9 mouse cellular contexts compared by ENCODE assay signal in the genomic region with DNA sequence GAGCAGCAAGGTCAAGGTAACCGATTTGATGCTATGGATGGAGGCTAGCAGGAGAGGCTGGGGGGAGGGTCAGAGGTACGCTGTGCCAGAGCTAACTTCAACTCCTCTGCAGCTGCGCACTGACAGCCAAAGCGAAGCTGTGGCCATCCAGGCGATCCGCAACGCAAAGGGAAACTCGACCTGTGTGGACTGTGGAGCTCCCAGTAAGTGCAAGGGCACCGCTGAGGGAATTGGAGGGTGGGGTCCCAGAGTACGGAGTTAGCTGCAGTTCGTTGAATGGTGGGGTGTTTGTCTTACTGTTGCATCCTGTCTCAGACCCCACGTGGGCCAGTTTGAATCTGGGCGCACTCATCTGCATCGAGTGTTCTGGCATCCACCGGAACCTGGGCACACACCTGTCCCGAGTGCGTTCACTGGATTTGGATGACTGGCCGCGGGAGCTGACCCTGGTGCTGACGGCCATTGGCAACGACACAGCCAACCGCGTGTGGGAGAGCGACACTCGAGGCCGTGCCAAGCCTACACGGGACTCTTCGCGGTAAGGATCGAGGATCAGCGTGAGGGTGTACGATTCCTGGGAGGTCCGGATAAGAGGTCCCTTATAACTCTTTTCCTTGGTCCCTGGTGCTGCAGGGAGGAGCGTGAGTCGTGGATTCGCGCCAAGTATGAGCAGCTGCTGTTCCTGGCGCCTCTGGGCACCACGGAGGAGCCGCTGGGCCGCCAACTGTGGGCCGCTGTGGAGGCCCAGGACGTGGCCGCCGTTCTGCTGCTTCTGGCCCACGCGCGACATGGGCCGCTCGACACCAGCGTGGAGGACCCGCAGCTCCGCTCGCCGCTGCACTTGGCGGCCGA. TPM values are rescaled to one million over a fixed set of nuclear protein-coding genes. Genes with fewer than 3 reads are reported as not detected.
A peak's percentile ranks its signal among the peaks of the same experiment; 100 is the strongest.
DNase-seq lines count a peak whose midpoint lies in the region; ATAC-seq lines count a peak whose summit lies in the region.
"Had no signal": no experiment of that assay in that cellular context is flagged by ENCODE, and none has a peak within 500 bp of the region (broad histone marks: within the 10 kb centered on the region; RNA-seq: fewer than 3 reads in every experiment).

No protein-coding gene starts in this region.

- WGBS in embryonic facial prominence, embryonic 12.5 days = 8% methylated on average over 57 of the region's 57 CpGs
- 8% methylated on average over 57 of the region's 57 CpGs for WGBS in hindbrain, embryonic 10.5 days
- WGBS in limb, embryonic 11.5 days = 11% methylated on average over 57 of the region's 57 CpGs
- WGBS in midbrain, embryonic 16.5 days = 13% methylated on average over 57 of the region's 57 CpGs

- peak; percentile 55 for DNase-seq in right cerebral cortex, postnatal 25 days
- DNase-seq in right cerebral cortex, adult 2 months (ENCODE audit: low spot score in 2 of 2) = no peak
- DNase-seq in hindbrain, embryonic 10.5 days (ENCODE audit: low spot score) = peak; percentile 27
- DNase-seq in limb, embryonic 11.5 days (ENCODE audit: low spot score) = peak; percentile 79

- no peak for ATAC-seq in embryonic facial prominence, embryonic 12.5 days (ENCODE audit: insufficient number of reproducible peaks, insufficient read depth, low FRiP score, low TSS enrichment)
- no peak for ATAC-seq in limb, embryonic 11.5 days (ENCODE audit: insufficient number of reproducible peaks, low FRiP score, low TSS enrichment, low read depth)
- ATAC-seq in midbrain, embryonic 16.5 days = no peak
- no peak for ATAC-seq in inflammation-experienced regulatory T-cells, adult 6 months
- ATAC-seq in activated CD4-positive, CD25-positive, alpha-beta regulatory T cell, adult 4 months = no peak

- peaks cover 4% of the 10 kb centered on the region; the same call in 1 of the 2 replicates for H3K36me3 ChIP-seq in embryonic facial prominence, embryonic 12.5 days
- peaks cover 16% of the 10 kb centered on the region for H3K36me3 ChIP-seq in hindbrain, embryonic 10.5 days
- no peaks in the 10 kb centered on the region; the same call in 1 of the 2 replicates for H3K36me3 ChIP-seq in limb, embryonic 11.5 days (ENCODE audit: control insufficient read depth, insufficient read depth, low read length)
- peaks cover 35% of the 10 kb centered on the region for H3K36me3 ChIP-seq in midbrain, embryonic 16.5 days (ENCODE audit: control insufficient read depth, insufficient read depth, low read length)

- no peaks in the 10 kb centered on the region for H3K9me3 ChIP-seq in embryonic facial prominence, embryonic 12.5 days
- no peaks in the 10 kb centered on the region for H3K9me3 ChIP-seq in hindbrain, embryonic 10.5 days
- no peaks in the 10 kb centered on the region for H3K9me3 ChIP-seq in limb, embryonic 11.5 days (ENCODE audit: control insufficient read depth, low read length)
- no peaks in the 10 kb centered on the region for H3K9me3 ChIP-seq in midbrain, embryonic 16.5 days (replicated peaks; ENCODE audit: control insufficient read depth, low read length, poor library complexity, severe bottlenecking)

- H3K9ac ChIP-seq in embryonic facial prominence, embryonic 12.5 days = no peak overlapping the region
- no peak overlapping the region for H3K9ac ChIP-seq in limb, embryonic 11.5 days (ENCODE audit: low read length)
- 0 out of 2 replicates have a peak overlapping the region, but pooled peaks have one; percentile 3 for H3K9ac ChIP-seq in midbrain, embryonic 16.5 days (ENCODE audit: low read depth, low read length)

- H3K27me3 ChIP-seq in embryonic facial prominence, embryonic 12.5 days = peaks cover 77% of the 10 kb centered on the region
- H3K27me3 ChIP-seq in hindbrain, embryonic 10.5 days (ENCODE audit: insufficient read depth, poor library complexity, severe bottlenecking) = peaks cover 81% of the 10 kb centered on the region
- peaks cover 52% of the 10 kb centered on the region for H3K27me3 ChIP-seq in limb, embryonic 11.5 days (ENCODE audit: control insufficient read depth, insufficient read depth, low read length)
- H3K27me3 ChIP-seq in midbrain, embryonic 16.5 days (ENCODE audit: control insufficient read depth, insufficient read depth, low read depth, low read length) = peaks cover 27% of the 10 kb centered on the region

- H3K4me3 ChIP-seq in embryonic facial prominence, embryonic 12.5 days = peak overlapping the region; percentile 26
- H3K4me3 ChIP-seq in hindbrain, embryonic 10.5 days = peak overlapping the region; percentile 39
- H3K4me3 ChIP-seq in limb, embryonic 11.5 days (ENCODE audit: low read depth, low read length) = no peak overlapping the region
- H3K4me3 ChIP-seq in midbrain, embryonic 16.5 days (ENCODE audit: low read depth, low read length) = 0 out of 2 replicates have a peak overlapping the region, but pooled peaks have one; percentile 1

- peak overlapping the region; percentile 30 for H3K4me2 ChIP-seq in embryonic facial prominence, embryonic 12.5 days (replicated peaks)
- H3K4me2 ChIP-seq in limb, embryonic 11.5 days (ENCODE audit: low read depth, severe bottlenecking) = 0 out of 2 replicates have a peak overlapping the region, but pooled peaks have one; percentile 10
- peak overlapping the region; percentile 26 for H3K4me2 ChIP-seq in midbrain, embryonic 16.5 days (ENCODE audit: low read length)

- H3K4me1 ChIP-seq in embryonic facial prominence, embryonic 12.5 days = peaks cover 19% of the 10 kb centered on the region
- H3K4me1 ChIP-seq in hindbrain, embryonic 10.5 days (replicated peaks) = peaks cover 23% of the 10 kb centered on the region
- peaks cover 3% of the 10 kb centered on the region; the same call in 1 of the 2 replicates for H3K4me1 ChIP-seq in limb, embryonic 11.5 days (ENCODE audit: control insufficient read depth, insufficient read depth, low read length)
- peaks cover 12% of the 10 kb centered on the region for H3K4me1 ChIP-seq in midbrain, embryonic 16.5 days (ENCODE audit: control insufficient read depth, insufficient read depth, low read length)

- no peak overlapping the region for H3K27ac ChIP-seq in embryonic facial prominence, embryonic 12.5 days
- H3K27ac ChIP-seq in hindbrain, embryonic 10.5 days = no peak overlapping the region
- H3K27ac ChIP-seq in limb, embryonic 11.5 days (replicated peaks; ENCODE audit: low read depth, low read length) = no peak overlapping the region
- H3K27ac ChIP-seq in midbrain, embryonic 16.5 days (ENCODE audit: low read length) = no peak overlapping the region
- H3K27ac ChIP-seq: macrophage had no signal

RNA-seq across cellular contexts. Expression of a gene that starts 15.7 kb away (rescaled TPM):
- polyA plus RNA-seq in embryonic facial prominence, embryonic 12.5 days (2016; fragmentation: Nextera tagmentation; extraction: Ambion mirVana) = 0.32 and 0.82 TPM in 2 replicates
- polyA plus RNA-seq in hindbrain, embryonic 10.5 days (2016; fragmentation: Nextera tagmentation; extraction: Ambion mirVana) = 0.12 and 0.33 TPM in 2 replicates
- polyA plus RNA-seq in limb, embryonic 11.5 days (2014; fragmentation: Nextera tagmentation; extraction: Ambion mirVana) = 0.05 and 0.06 TPM in 2 replicates
- 5.1 and 5.3 TPM in 2 replicates for polyA plus RNA-seq in midbrain, embryonic 16.5 days (2015; fragmentation: Nextera tagmentation; extraction: Ambion mirVana)
- 10 to 100 TPM; 25.9 to 32.1 (median 31.2) TPM for polyA plus RNA-seq in inflammation-experienced regulatory T-cells, adult 6 months (2017; shearing (Covaris generic))
- 10 to 100 TPM; 20.4 to 29.9 TPM for polyA plus RNA-seq in activated CD4-positive, CD25-positive, alpha-beta regulatory T cell, adult 4 months (2017; shearing (Covaris generic))

RNA-seq across cellular contexts. Expression of a gene that starts 20.7 kb away (rescaled TPM):
- polyA plus RNA-seq in embryonic facial prominence, embryonic 12.5 days (2016; fragmentation: Nextera tagmentation; extraction: Ambion mirVana) = 167 and 170 TPM in 2 replicates
- 177 and 187 TPM in 2 replicates for polyA plus RNA-seq in hindbrain, embryonic 10.5 days (2016; fragmentation: Nextera tagmentation; extraction: Ambion mirVana)
- 123 and 134 TPM in 2 replicates for polyA plus RNA-seq in limb, embryonic 11.5 days (2014; fragmentation: Nextera tagmentation; extraction: Ambion mirVana)
- polyA plus RNA-seq in midbrain, embryonic 16.5 days (2015; fragmentation: Nextera tagmentation; extraction: Ambion mirVana) = 105 and 110 TPM in 2 replicates
- polyA plus RNA-seq in inflammation-experienced regulatory T-cells, adult 6 months (2017; shearing (Covaris generic)) = 100 to 1,000 TPM in 2 of 3 experiments, 10 to 100 TPM in 1; 97.8 to 134 (median 127) TPM
- polyA plus RNA-seq in activated CD4-positive, CD25-positive, alpha-beta regulatory T cell, adult 4 months (2017; shearing (Covaris generic)) = 100 to 1,000 TPM in 1 of 2 experiments, 10 to 100 TPM in 1; 99.2 to 103 TPM

RNA-seq across cellular contexts. Expression of a gene that starts 27.5 kb away (rescaled TPM):
- polyA plus RNA-seq in embryonic facial prominence, embryonic 12.5 days (2016; fragmentation: Nextera tagmentation; extraction: Ambion mirVana) = 2,215 and 2,234 TPM in 2 replicates
- 2,665 and 2,802 TPM in 2 replicates for polyA plus RNA-seq in hindbrain, embryonic 10.5 days (2016; fragmentation: Nextera tagmentation; extraction: Ambion mirVana)
- polyA plus RNA-seq in limb, embryonic 11.5 days (2014; fragmentation: Nextera tagmentation; extraction: Ambion mirVana) = 2,988 and 3,194 TPM in 2 replicates
- polyA plus RNA-seq in midbrain, embryonic 16.5 days (2015; fragmentation: Nextera tagmentation; extraction: Ambion mirVana) = 646 and 776 TPM in 2 replicates
- polyA plus RNA-seq in inflammation-experienced regulatory T-cells, adult 6 months (2017; shearing (Covaris generic)) = 100 to 1,000 TPM; 284 to 347 (median 295) TPM
- polyA plus RNA-seq in activated CD4-positive, CD25-positive, alpha-beta regulatory T cell, adult 4 months (2017; shearing (Covaris generic)) = 100 to 1,000 TPM; 304 to 317 TPM

RNA-seq across cellular contexts. Expression of a gene that starts 30.1 kb away (rescaled TPM):
- 72.9 and 75.7 TPM in 2 replicates for polyA plus RNA-seq in embryonic facial prominence, embryonic 12.5 days (2016; fragmentation: Nextera tagmentation; extraction: Ambion mirVana)
- polyA plus RNA-seq in hindbrain, embryonic 10.5 days (2016; fragmentation: Nextera tagmentation; extraction: Ambion mirVana) = 69.4 and 85.5 TPM in 2 replicates
- polyA plus RNA-seq in limb, embryonic 11.5 days (2014; fragmentation: Nextera tagmentation; extraction: Ambion mirVana) = 29.5 and 32.7 TPM in 2 replicates
- polyA plus RNA-seq in midbrain, embryonic 16.5 days (2015; fragmentation: Nextera tagmentation; extraction: Ambion mirVana) = 132 and 138 TPM in 2 replicates
- 10 to 100 TPM; 61.9 to 81.5 (median 75.8) TPM for polyA plus RNA-seq in inflammation-experienced regulatory T-cells, adult 6 months (2017; shearing (Covaris generic))
- 10 to 100 TPM; 51.3 to 75.5 TPM for polyA plus RNA-seq in activated CD4-positive, CD25-positive, alpha-beta regulatory T cell, adult 4 months (2017; shearing (Covaris generic))

RNA-seq across cellular contexts. Expression of a gene that starts 30.8 kb away (rescaled TPM):
- polyA plus RNA-seq in embryonic facial prominence, embryonic 12.5 days (2016; fragmentation: Nextera tagmentation; extraction: Ambion mirVana) = 2.2 and 2.4 TPM in 2 replicates
- 1.2 and 1.6 TPM in 2 replicates for polyA plus RNA-seq in hindbrain, embryonic 10.5 days (2016; fragmentation: Nextera tagmentation; extraction: Ambion mirVana)
- 1.2 and 1.6 TPM in 2 replicates for polyA plus RNA-seq in limb, embryonic 11.5 days (2014; fragmentation: Nextera tagmentation; extraction: Ambion mirVana)
- polyA plus RNA-seq in midbrain, embryonic 16.5 days (2015; fragmentation: Nextera tagmentation; extraction: Ambion mirVana) = 5.6 and 6.3 TPM in 2 replicates
- under 1 TPM; 0.35 to 0.84 (median 0.72) TPM for polyA plus RNA-seq in inflammation-experienced regulatory T-cells, adult 6 months (2017; shearing (Covaris generic))
- polyA plus RNA-seq in activated CD4-positive, CD25-positive, alpha-beta regulatory T cell, adult 4 months (2017; shearing (Covaris generic)) = 1 to 10 TPM in 1 of 2 experiments, under 1 TPM in 1; 0.65 to 1.0 TPM

Comparison
In these comparisons a context has a peak if more than half of its experiments do, and no peak if none do; other contexts are left out.
1. DNase-seq: peak in right cerebral cortex, postnatal 25 days (single experiment), hindbrain, embryonic 10.5 days (single experiment) and limb, embryonic 11.5 days (single experiment); none in right cerebral cortex, adult 2 months (0 of 2).
2. Peak in every context shown above with its lines, with median percentiles within 50 percentile points of each other: H3K4me2 ChIP-seq.